Mouse (Mus musculus) ES-E14 (cell line): ENCODE measurements around the gene Itm2b.

Experiments
- ZC3H11A ChIP-seq: IDR thresholded peaks from 2 replicates; pipeline ENCODE4 v1.6.1; 2012; ENCODE audit warnings: low read depth, mild to moderate bottlenecking, inconsistent platforms, low read length, borderline replicate concordance
- ZNF384 ChIP-seq: IDR thresholded peaks from 2 replicates; pipeline ENCODE4 v1.6.1; 2012; ENCODE audit warnings: low read depth, low read length, inconsistent platforms

- TF ChIP-seq ZNF384, result no peak
- no peak for TF ChIP-seq ZC3H11A
These were observed 68.2 kb downstream of the Itm2b start for GRCm38 (mm10) chr14:73316933-73317332.
